Mouse (Mus musculus) forebrain, embryonic 15.5 days (tissue): ENCODE measurements around the gene Auts2. TPM values are rescaled to one million over a fixed set of nuclear protein-coding genes. Genes with fewer than 3 reads are reported as not detected.
A peak's percentile ranks its signal among the peaks of the same experiment; 100 is the strongest.

Experiments
- ATAC-seq: fragments of 200-750 bp; cut with Nextera tagmentation; replicated peaks from 2 replicates; pipeline ENCODE4 v1.8.0; 2017; ENCODE audit warnings: mild to moderate bottlenecking, moderate TSS enrichment, moderate library complexity
- H3K27ac ChIP-seq: fragments of 300-500 bp; sonication (generic); replicated peaks from 2 replicates; pipeline ENCODE4 v1.5.1; 2015; ENCODE audit warnings: mild to moderate bottlenecking, inconsistent platforms
- H3K27me3 ChIP-seq: fragments of 300-500 bp; sonication (generic); 2 replicates; pipeline ENCODE4 v1.6.1; 2015; ENCODE audit warnings: inconsistent platforms
- H3K36me3 ChIP-seq: fragments of 300-500 bp; sonication (generic); 2 replicates; pipeline ENCODE4 v1.6.1; 2015; ENCODE audit warnings: mild to moderate bottlenecking, inconsistent platforms
- H3K4me1 ChIP-seq: fragments of 300-500 bp; sonication (generic); 2 replicates; pipeline ENCODE4 v1.6.1; 2015; ENCODE audit warnings: inconsistent platforms
- H3K4me2 ChIP-seq: fragments of 300-500 bp; sonication (generic); replicated peaks from 2 replicates; pipeline ENCODE4 v1.6.1; 2015; ENCODE audit warnings: mild to moderate bottlenecking, inconsistent platforms
- H3K4me3 ChIP-seq: fragments of 300-500 bp; sonication (generic); 2 replicates; pipeline ENCODE4 v1.5.1; 2015; ENCODE audit warnings: mild to moderate bottlenecking, inconsistent platforms
- H3K9ac ChIP-seq: fragments of 300-500 bp; sonication (generic); replicated peaks from 2 replicates; pipeline ENCODE4 v1.6.1; 2015; ENCODE audit warnings: mild to moderate bottlenecking, inconsistent platforms
- H3K9me3 ChIP-seq: fragments of 300-500 bp; sonication (generic); 2 replicates; pipeline ENCODE4 v1.6.1; 2016; ENCODE audit warnings: inconsistent platforms
- WGBS: fragments of 180-500 bp; shearing (Covaris S2); methylation state at CpG from one replicate; pipeline ENCODE4 v1.1.7; 2015; ENCODE audit warnings: mixed read lengths; 5-methylcytosine and 5-hydroxymethylcytosine counted together
- polyA plus RNA-seq: library from polyadenylated mRNA; unstranded; fragments of >200 nt; fragmentation: Nextera tagmentation; extraction: Ambion mirVana; gene quantifications from 2 replicates; pipeline ENCODE4 v1.2.1, GENCODE M21; 2015

Gene Auts2
- polyA plus RNA-seq, 1 experiment from 2014 or later = 94.3 TPM

GRCm38 (mm10) chr5:131869711-131870499, 673.2 kb downstream of the Auts2 start:
- WGBS = 46% methylated on average over 11 of the region's 11 CpGs
- H3K27me3 ChIP-seq = peaks cover 3% of the 10 kb centered on the region; the same call in 1 of the 2 replicates
- ATAC-seq = peak; percentile 68
- peak overlapping the region; percentile 51 for H3K27ac ChIP-seq
- H3K36me3 ChIP-seq = no peaks in the 10 kb centered on the region
- no peaks in the 10 kb centered on the region for H3K9me3 ChIP-seq
- no peak overlapping the region for H3K4me3 ChIP-seq
- no peak overlapping the region for H3K4me2 ChIP-seq
- H3K4me1 ChIP-seq = peaks cover 66% of the 10 kb centered on the region
- H3K9ac ChIP-seq = no peak overlapping the region

- Histone ChIP-seq H3K4me3 (no peak overlapping the region), H3K4me1 (peaks cover 51% of the 10 kb centered on the region), H3K36me3 (no peaks in the 10 kb centered on the region), H3K9me3 (no peaks in the 10 kb centered on the region), H3K27me3 (no peaks in the 10 kb centered on the region), H3K4me2 (no peak overlapping the region), H3K27ac (peak overlapping the region; percentile 44), H3K9ac (no peak overlapping the region)
- peak; percentile 38; the same call in 1 of the 2 replicates for ATAC-seq
- 11% methylated on average over 5 of the region's 5 CpGs for WGBS
Measured at GRCm38 (mm10) chr5:131865200-131865599, 677.9 kb downstream of the Auts2 start.

GRCm38 (mm10) chr5:131857976-131858375, 685.2 kb downstream of the Auts2 start:
- Histone ChIP-seq H3K9ac (no peak overlapping the region), H3K4me1 (peaks cover 23% of the 10 kb centered on the region), H3K9me3 (no peaks in the 10 kb centered on the region), H3K4me2 (no peak overlapping the region), H3K4me3 (no peak overlapping the region), H3K27ac (no peak overlapping the region), H3K27me3 (no peaks in the 10 kb centered on the region; the same call in 1 of the 2 replicates), H3K36me3 (no peaks in the 10 kb centered on the region)
- 87% methylated on average over 5 of the region's 5 CpGs for WGBS
- ATAC-seq = no peak

- peak; percentile 60 for ATAC-seq
- Histone ChIP-seq H3K4me2 (no peak overlapping the region), H3K9me3 (no peaks in the 10 kb centered on the region), H3K4me1 (peaks cover 46% of the 10 kb centered on the region), H3K4me3 (no peak overlapping the region), H3K9ac (no peak overlapping the region), H3K36me3 (no peaks in the 10 kb centered on the region), H3K27ac (peak overlapping the region; percentile 50; the same call in 1 of the 2 replicates), H3K27me3 (no peaks in the 10 kb centered on the region; the same call in 1 of the 2 replicates)
- 5% methylated on average over 8 of the region's 8 CpGs for whole genome bisulfite sequencing
Measured at GRCm38 (mm10) chr5:131855358-131855757, 687.8 kb downstream of the Auts2 start.

- no peak overlapping the region for H3K4me2 ChIP-seq
- H3K9ac ChIP-seq = no peak overlapping the region
- WGBS = 7% methylated on average over 20 of the region's 20 CpGs
- H3K4me3 ChIP-seq = no peak overlapping the region
- ATAC-seq = peak; percentile 49
- peaks cover 48% of the 10 kb centered on the region for H3K4me1 ChIP-seq
- H3K27ac ChIP-seq = peak overlapping the region; percentile 10
- no peaks in the 10 kb centered on the region for H3K9me3 ChIP-seq
- H3K36me3 ChIP-seq = no peaks in the 10 kb centered on the region
- no peaks in the 10 kb centered on the region for H3K27me3 ChIP-seq
Measured at GRCm38 (mm10) chr5:131851597-131852453, 691.3 kb downstream of the Auts2 start.

- Histone ChIP-seq H3K27me3 (no peaks in the 10 kb centered on the region), H3K9me3 (no peaks in the 10 kb centered on the region), H3K9ac (no peak overlapping the region), H3K27ac (peak overlapping the region; percentile 10), H3K4me1 (peaks cover 38% of the 10 kb centered on the region), H3K4me2 (no peak overlapping the region), H3K36me3 (no peaks in the 10 kb centered on the region), H3K4me3 (no peak overlapping the region)
- ATAC-seq = peak; percentile 28; the same call in 1 of the 2 replicates
- WGBS = 28% methylated on average over 8 of the region's 8 CpGs
Measured at GRCm38 (mm10) chr5:131850632-131851335, 692.4 kb downstream of the Auts2 start.

GRCm38 (mm10) chr5:131849644-131850043, 693.5 kb downstream of the Auts2 start:
- Histone ChIP-seq H3K27me3 (no peaks in the 10 kb centered on the region), H3K27ac (no peak overlapping the region), H3K9ac (no peak overlapping the region), H3K4me3 (no peak overlapping the region), H3K4me1 (peaks cover 34% of the 10 kb centered on the region), H3K4me2 (no peak overlapping the region), H3K9me3 (no peaks in the 10 kb centered on the region), H3K36me3 (no peaks in the 10 kb centered on the region)
- ATAC-seq = no peak
- WGBS = 53% methylated on average over 3 of the region's 3 CpGs

- H3K27ac ChIP-seq = peak overlapping the region; percentile 44; the same call in 1 of the 2 replicates
- peaks cover 27% of the 10 kb centered on the region for H3K4me1 ChIP-seq
- H3K9me3 ChIP-seq = no peaks in the 10 kb centered on the region
- 30% methylated on average over 9 of the region's 9 CpGs for WGBS
- H3K36me3 ChIP-seq = no peaks in the 10 kb centered on the region
- H3K27me3 ChIP-seq = no peaks in the 10 kb centered on the region
- H3K4me3 ChIP-seq = no peak overlapping the region
- peak; percentile 35; the same call in 1 of the 2 replicates for ATAC-seq
- H3K9ac ChIP-seq = no peak overlapping the region
- no peak overlapping the region for H3K4me2 ChIP-seq
Measured at GRCm38 (mm10) chr5:131844519-131844800, 698.7 kb downstream of the Auts2 start.

GRCm38 (mm10) chr5:131843766-131844518, 699.2 kb downstream of the Auts2 start:
- no peak overlapping the region for H3K4me3 ChIP-seq
- no peaks in the 10 kb centered on the region for H3K9me3 ChIP-seq
- H3K4me1 ChIP-seq = peaks cover 29% of the 10 kb centered on the region
- WGBS = 39% methylated on average over 9 of the region's 9 CpGs
- no peak overlapping the region for H3K4me2 ChIP-seq
- peak; percentile 26 for ATAC-seq
- H3K36me3 ChIP-seq = no peaks in the 10 kb centered on the region
- H3K27me3 ChIP-seq = no peaks in the 10 kb centered on the region
- H3K27ac ChIP-seq = peak overlapping the region; percentile 44; the same call in 1 of the 2 replicates
- no peak overlapping the region for H3K9ac ChIP-seq

- H3K9me3 ChIP-seq = no peaks in the 10 kb centered on the region
- H3K9ac ChIP-seq = no peak overlapping the region
- H3K4me1 ChIP-seq = peaks cover 30% of the 10 kb centered on the region
- 51% methylated on average over 14 of the region's 14 CpGs for WGBS
- no peaks in the 10 kb centered on the region for H3K36me3 ChIP-seq
- H3K4me3 ChIP-seq = no peak overlapping the region
- H3K27me3 ChIP-seq = no peaks in the 10 kb centered on the region
- no peak overlapping the region; the same call in 1 of the 2 replicates for H3K27ac ChIP-seq
- H3K4me2 ChIP-seq = no peak overlapping the region
- ATAC-seq = 0 out of 2 replicates have a peak, but pooled peaks have one; percentile 19
Measured at GRCm38 (mm10) chr5:131839657-131840315, 703.4 kb downstream of the Auts2 start.

GRCm38 (mm10) chr5:131839023-131839422, 704.1 kb downstream of the Auts2 start:
- Histone ChIP-seq H3K27ac (no peak overlapping the region), H3K4me3 (no peak overlapping the region), H3K9ac (no peak overlapping the region), H3K4me2 (no peak overlapping the region), H3K27me3 (no peaks in the 10 kb centered on the region), H3K9me3 (no peaks in the 10 kb centered on the region), H3K4me1 (peaks cover 25% of the 10 kb centered on the region), H3K36me3 (no peaks in the 10 kb centered on the region)
- 73% methylated on average over 10 of the region's 10 CpGs for WGBS
- no peak for ATAC-seq
